Mouse (Mus musculus) effector memory CD4-positive, alpha-beta T cell, adult 7 months (primary cell): ENCODE results near the gene Ptchd4. TPM values are rescaled to one million over a fixed set of nuclear protein-coding genes. Genes with fewer than 3 reads are reported as not detected.

Source experiments
- polyA plus RNA-seq: library from polyadenylated mRNA; unstranded; fragments of 100-300 nt; shearing (Covaris generic); gene quantifications from one replicate; pipeline ENCODE4 v1.2.1, GENCODE M21; 2017

Ptchd4 gene
- 1.0 TPM for polyA plus RNA-seq

GRCm38 (mm10) chr17:42315669-42316611 is at the start of gene Ptchd4:
TSS of gene Ptchd4 (plus strand) at chr17:42315947.

